Mouse (Mus musculus) adrenal gland, postnatal 10 days (tissue): ENCODE measurements around the gene Gm42791. TPM values are rescaled to one million over a fixed set of nuclear protein-coding genes. Genes with fewer than 3 reads are reported as not detected.

Experiments used
- DNase-seq: peaks from one replicate; pipeline ENCODE4 v3.0.0; 2021; ENCODE audit warnings: mixed read lengths
- long read RNA-seq, 2 experiments: library from polyadenylated mRNA; stranded (forward); transcript quantifications; one replicate each; pipeline ENCODE4 v2.0.0; 2021
- total RNA-seq, 2 experiments: library from RNA; stranded (reverse); gene quantifications; 2 replicates each; pipeline ENCODE4 v1.2.3; 2021

The Gm42791 gene
- total RNA-seq = 1 to 10 TPM; 3.6 to 4.7 TPM
- long read RNA-seq, experiment 1, partial matches to known transcripts = 0 of 1 reads
- long read RNA-seq, experiment 1, other reads (novel, unspliced or antisense) = 1 of 1 reads
- long read RNA-seq, experiment 2 = 0 reads

DNA sequence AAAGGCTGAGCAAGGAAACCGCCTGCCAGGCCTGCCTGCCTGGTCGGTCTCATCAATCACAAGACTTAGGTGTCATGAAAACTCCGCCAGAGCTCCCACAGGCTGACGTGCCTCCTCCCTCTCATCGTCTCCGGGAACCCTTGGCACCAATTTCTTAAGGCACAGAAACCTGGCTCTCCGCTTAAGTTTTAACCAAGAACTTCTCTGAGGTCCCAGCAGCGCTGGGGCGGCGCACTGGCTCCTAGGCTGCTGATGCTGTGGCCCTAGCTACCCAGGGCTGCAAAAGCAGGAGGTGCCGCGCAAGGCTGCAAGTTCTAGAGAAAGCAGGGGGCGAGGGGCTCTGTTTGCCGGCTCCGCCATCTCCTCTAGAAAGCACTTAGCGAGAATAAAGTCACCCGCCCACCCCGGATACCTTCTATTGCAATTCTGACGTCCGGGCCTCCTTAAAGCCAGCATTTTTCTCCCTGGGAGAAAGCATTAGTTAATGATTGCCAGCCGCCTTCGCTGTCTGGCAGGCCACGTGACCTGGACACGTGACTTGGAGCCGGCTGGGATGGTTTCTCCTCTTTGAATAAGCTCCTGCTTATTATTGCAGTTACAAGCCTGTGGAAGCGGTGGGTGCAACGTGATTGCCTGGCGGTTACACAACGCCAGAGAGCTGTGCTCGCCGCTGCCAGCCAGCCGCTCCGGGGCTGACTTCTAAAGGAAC, at the start of gene Gm42791:
Gm42791 (minus strand) TSS at position 442 of the 709 bp plus-strand sequence.
- DNase-seq = peak; percentile 96

DNA sequence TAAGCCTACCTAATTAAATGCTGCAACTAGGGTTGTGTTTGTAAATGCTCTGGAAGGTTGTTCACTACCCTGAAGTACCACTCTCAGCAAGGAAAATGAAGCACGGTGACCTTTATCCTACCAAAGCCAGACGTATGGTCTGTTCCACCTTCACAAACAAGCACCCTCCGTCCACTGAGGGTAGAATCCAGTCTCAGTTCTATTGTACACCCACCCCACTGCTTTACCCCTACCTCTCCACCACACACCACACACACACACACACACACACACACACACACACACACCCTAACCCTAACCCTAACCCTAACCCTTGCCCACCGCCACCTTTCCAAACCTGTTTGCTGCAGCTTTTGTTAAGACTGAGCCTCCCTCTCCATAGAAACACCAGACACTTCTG, 49.1 kb upstream of the Gm42791 start:
- DNase-seq = no peak

GRCm38 (mm10) chr5:149043240-149043639, 48.3 kb upstream of the Gm42791 start:
- DNase-seq = no peak

- no peak for DNase-seq
Measured at GRCm38 (mm10) chr5:149039825-149040224, 44.9 kb upstream of the Gm42791 start.

GRCm38 (mm10) chr5:149037729-149038128, 42.8 kb upstream of the Gm42791 start:
- DNase-seq = peak; percentile 73

DNA sequence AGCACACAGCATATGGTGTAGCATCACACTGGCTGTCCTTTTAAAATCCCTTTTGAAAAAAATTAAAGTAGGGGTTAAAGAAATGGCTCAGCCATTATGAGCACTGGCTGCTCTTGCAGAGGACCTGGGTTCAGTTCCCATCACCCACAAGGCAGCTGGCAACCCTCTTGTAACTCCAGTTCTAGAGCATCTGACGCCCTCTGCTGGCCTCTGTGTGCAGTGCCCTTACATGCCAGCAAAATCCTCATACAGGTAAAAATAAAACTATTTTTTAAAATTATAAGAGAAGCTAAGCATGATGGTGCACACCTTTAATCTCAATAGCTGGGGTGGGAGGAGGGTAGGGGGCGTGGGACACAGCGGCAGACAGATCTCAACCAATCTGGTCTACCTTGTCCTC, 42.0 kb upstream of the Gm42791 start:
- DNase-seq = no peak

GRCm38 (mm10) chr5:149032438-149032837, 37.5 kb upstream of the Gm42791 start:
- no peak for DNase-seq

DNA sequence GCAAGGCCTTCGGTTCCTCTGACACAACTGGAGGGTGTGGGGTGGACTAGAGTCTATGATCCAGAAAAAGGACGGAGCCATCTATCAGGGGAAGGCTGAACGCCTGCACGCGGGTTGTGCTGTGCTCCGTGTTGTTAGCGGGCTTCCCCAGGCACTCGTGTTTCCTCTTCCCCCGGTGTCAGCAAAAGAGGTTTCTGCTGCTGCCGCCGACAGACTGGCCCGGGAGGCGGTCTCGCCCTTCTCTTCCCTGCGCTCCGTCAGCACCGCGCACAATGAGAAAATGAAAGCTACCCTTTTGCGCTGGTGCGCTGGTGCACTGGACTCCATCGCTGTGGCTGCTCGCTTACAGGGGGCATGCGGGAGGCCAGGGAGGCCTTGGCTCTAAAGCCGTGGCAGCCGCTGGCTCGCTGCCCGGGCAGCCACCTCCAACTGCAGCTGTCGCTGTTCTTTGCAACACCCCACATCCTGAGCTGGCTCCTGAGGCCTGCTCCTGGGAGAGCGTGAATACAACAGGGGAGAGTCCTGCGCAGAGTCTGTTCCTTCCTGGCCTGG, 36.3 kb upstream of the Gm42791 start:
- peak; percentile 84 for DNase-seq

- no peak for DNase-seq
Measured at GRCm38 (mm10) chr5:149030103-149030502, 35.2 kb upstream of the Gm42791 start.

DNA sequence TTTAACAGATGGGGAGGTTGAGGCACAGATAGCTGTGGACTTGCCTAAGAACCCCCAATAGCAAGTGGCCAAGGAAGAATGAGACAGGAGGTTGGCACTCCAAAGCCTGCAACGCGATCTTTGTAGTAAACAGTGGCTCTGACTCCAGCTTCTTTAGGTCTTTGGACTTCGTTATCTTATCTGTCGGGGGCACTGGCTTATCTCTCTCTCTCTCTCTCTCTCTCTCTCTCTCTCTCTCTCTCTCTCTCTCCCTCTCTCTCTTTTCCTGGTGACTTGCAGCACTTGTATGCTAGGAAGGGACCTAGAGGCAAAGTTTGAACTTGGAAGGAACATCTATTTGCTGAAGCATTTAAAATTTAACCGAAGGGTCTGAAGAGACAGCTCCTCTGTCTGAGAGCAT, 33.4 kb upstream of the Gm42791 start:
- DNase-seq = no peak

- DNase-seq = no peak
Measured at GRCm38 (mm10) chr5:149027389-149027788, 32.4 kb upstream of the Gm42791 start.

- DNase-seq = no peak
Measured at GRCm38 (mm10) chr5:149021120-149021519, 26.2 kb upstream of the Gm42791 start.

GRCm38 (mm10) chr5:149020681-149021062, 25.7 kb upstream of the Gm42791 start:
- no peak for DNase-seq

DNA sequence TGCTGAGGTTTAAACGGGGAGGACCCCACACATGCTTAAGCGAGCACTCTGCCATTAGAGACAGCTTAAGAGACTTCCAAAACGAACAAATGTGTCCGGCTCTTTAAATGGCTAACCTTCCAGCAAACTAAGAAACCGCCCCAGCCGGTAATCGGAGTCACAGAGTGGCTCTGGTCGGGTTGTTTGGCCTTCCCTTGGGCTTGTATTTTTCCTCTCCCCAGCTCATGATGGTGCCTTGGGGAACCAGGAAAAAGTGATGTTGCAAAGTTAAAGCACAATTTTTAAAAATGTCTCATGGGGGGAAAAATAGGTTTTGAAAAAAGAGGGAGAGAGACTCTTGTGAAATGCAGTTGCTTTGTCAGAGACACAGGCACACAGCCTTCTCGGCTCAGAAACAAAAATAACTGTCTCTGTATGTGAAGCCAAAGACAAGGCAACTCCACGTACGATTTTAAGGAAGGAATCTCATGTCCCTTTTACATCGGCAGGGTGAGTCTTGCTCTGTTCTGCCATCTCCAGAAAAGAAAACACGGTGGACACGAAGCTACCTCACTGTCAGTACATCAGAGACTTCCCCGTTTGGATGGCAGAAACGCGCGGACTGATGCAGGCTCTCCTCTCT, 25.2 kb upstream of the Gm42791 start:
- DNase-seq = peak; percentile 53

- DNase-seq = no peak
Measured at GRCm38 (mm10) chr5:149017666-149018415, 22.9 kb upstream of the Gm42791 start.

DNA sequence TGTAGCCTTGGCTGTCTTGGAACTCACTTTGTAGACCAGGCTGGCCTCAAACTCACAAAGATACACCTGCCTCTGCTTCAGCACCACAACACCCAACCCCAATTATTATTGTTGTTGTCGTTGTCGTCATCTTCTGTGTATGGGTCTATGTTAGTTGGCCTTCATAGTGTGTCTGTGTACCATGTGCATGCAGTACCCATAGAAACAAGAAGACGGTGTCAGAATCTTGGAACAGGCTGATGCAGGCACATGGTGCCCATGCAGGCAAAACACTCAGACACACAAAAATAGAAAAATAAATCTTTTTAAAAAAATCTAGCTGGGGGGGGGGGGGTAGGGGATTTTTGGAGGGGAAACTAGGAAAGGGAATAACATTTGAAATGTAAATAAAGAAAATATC, 22.2 kb upstream of the Gm42791 start:
- no peak for DNase-seq

DNA sequence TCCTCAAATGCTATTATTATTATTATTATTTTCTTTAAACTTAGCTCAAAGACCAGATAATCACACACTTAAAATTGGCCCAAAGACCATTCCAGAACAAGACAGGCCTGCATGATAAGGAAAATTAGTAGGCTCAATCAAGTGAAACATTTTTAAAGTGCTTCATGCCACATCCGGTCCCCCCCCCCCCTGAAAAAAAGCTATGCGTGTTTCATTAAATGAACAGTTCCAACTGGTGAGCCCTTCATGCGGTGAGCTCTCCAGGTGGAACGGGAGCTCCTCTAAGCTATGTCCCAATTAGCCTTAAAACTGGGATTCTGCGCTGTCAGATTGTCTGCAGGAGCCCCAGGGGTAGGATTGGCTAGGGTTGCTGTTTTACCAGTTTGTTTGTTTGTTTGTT, 21.3 kb upstream of the Gm42791 start:
- DNase-seq = no peak

DNA sequence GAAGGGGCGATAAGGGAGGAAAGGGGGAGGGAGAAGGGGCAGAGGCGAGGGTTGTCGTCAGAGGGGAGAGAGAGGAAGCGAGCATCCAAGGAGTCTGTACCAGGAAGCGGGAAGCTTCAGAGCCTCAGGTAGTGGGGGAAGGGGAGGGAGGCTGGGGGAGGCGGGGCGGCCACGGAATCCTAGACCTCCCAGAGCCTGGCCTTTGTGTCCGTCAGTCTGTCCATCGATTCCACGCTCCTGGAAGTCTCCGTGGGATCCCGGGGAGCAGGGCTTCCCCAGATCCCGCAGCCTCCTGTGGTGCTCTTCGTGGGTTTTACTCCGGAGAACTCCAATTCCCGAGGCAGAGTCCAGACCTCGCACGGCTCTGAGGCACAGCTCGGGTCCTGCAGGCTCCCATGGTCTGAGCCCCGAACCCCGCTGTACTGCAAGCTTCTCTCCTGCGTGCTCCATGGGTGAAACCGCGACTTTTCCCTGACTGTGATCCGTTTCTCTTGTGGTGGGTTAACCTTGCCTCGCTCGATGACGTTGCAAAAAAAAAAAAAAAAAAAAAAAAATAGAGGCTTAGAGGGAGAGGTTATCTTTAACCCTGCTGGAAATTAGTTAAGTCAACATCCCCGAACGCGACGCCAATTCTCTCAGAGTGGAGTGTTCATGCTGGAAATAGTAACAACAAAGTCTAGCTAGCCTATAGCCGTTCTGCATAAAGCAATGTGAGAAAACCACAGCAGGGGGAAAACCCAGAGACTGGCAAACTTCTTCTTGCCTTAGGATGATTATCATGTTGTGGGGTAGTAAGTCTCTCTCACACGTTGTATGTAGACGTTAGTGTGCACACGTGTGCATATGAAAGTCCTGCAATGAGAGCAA, 20.6 kb upstream of the Gm42791 start:
- DNase-seq = peak; percentile 46

DNA sequence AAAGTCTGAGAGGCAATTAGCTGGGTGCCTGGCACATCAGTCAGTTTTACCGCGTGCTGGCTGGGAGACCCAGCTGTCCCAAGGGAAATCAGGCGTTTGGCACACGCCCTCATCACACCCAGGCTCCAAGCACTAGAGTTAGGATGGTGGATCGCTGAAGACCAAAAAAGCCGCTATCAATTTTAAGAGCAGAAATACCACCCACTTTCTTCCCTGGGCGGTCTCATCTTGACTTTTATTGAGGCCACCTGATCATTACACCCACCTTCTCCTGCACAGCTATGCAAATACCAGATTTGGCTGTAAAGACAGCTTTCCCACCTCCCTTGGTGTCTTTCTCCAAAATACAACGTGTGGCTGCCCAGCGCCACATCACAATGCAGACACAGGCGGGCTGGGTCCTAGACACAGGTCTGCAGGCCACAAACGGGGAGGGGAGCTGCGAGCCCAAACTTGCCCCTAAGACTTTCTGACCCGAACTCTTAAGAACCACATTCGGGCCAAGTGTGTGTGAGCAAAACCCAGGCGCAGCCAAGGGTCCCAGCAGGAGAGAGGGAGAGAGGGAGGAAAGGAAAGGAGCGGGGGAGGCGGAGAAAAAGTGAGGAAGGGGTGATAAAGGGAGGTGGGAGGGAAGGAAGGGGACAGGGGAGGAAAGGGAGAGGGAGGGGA, 19.8 kb upstream of the Gm42791 start:
- peak; percentile 61 for DNase-seq

DNA sequence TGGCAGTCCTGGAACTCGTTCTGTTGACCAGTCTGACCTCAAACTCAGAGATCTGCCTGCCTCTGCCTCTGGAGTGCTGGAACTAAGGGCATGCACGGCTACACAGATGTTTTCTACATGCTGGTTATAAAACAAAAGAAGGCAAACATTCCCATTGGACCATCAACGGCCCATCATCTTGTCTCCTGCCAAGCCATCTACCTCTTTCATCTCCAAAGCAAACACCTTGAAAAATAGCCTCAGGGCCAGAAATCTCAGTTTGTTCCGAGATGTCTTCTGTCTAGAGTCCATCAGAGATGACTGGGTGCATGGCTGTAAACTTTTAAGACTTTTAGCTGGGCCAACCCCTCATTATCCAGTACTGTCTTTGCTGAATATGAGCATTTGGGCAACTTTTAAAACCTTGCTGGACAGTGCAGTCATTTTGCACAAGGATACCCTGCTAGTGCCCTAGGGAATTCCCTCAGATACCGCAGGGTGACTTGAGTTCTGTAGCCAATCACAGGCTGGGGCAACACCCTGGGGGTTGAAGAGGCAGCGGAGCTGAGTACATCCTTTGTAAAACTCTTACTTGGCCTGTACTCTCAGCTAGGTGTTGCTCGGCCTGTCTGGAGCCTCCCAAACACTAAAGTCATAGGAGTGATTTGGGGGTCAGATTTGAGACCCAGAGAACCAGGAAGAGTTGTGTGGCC, 19.0 kb upstream of the Gm42791 start:
- no peak for DNase-seq

GRCm38 (mm10) chr5:149009111-149009510, 14.2 kb upstream of the Gm42791 start:
- no peak for DNase-seq
